Mouse (Mus musculus): ENCODE data around the gene Atg4c. TPM values are rescaled to one million over a fixed set of nuclear protein-coding genes. Genes with fewer than 3 reads are reported as not detected.

Gene Atg4c
- total RNA-seq, 2 experiments from 2014 or later = 37.1 to 39.8 TPM

GRCm38 (mm10) chr4:99235203-99235856 lies 41.6 kb downstream of the Atg4c start:
- intact Hi-C loops (cut with DNase I) = no loop called here
- peak; percentile 29 to 59 for DNase-seq (ENCODE audit: low spot score in 2 of 2)

DNA sequence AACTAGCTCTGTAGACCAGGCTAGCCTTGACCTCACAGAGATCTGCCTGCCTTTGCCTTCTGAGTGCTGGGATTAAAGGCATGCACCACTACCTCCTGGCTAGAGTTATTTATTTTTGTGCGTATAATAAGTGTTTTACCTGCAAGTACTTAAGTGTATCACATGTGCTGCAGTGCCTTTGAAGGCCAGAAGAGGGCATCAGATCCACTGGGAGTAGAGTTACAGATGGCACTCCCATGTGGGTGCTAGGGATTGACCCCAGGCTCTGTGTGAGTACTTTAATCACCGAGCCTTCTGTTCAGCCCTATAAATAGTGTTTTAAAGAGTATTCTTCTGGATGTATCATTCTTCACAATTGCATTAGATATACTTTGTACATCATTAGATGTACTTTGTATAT lies 44.6 kb downstream of the Atg4c start:
- DNase-seq (ENCODE audit: low spot score in 2 of 2) = no peak
- intact Hi-C loops (cut with DNase I) = no loop called here

DNA sequence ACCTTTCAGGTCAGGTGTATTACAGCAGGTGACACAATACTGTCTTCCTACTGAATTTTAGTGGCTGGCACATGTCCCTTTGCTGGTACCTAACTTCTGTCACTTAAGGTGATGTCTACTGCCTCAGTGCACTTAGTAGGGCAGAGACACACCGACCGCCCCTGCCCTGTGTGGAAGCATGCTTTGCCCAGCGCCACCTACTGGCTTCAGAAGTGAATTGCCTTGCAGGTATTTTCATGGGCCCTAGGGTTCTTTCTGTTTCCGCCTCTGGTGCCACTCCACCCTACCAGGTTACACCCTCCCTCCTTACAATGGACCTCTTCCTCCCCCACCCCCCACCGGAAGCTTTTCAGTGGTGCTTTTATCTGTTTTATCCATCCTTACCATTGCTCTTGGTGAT lies 47.9 kb downstream of the Atg4c start:
- intact Hi-C loops (cut with DNase I) = no loop called here
- DNase-seq (ENCODE audit: low spot score in 2 of 2) = no peak

DNA sequence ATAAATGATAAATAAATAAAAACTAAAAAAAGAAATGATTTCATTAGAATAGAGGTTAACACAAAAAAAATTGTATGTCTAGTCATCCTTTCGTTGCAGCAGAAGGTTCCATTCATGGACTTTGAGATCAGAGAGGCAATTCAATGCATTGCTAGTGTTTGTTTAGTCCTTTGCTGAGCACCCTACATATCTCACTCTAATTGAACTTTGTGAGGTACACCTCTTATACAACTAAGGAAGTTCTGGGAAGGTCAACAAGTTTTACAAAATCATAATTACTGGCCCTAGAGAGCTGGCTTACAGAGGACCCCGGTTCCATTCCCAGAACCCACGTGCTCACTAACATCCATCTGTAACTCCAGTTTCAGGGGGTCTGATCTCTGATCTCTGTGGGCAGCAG lies 55.6 kb downstream of the Atg4c start:
- intact Hi-C loops (cut with DNase I) = no loop called here

DNA sequence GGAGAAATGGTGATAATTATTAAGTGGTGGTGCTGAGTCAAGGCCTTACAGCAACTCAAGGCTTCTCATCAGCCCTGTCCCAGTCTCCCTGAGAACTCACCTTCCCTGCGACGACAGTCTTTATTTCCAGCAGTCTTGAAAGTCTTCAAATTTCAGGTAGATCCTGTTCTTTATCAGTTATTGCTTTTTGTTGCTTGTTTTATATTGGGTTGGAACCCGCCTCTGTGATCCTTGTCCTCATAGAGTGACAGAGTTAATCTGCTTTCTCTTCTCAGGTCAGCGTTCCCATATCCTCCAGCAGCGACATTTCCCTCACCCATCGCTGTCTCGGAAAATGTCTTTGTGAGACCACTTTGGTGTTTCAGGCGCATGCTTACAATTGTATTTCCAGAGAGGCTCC lies 56.1 kb downstream of the Atg4c start:
- no peak for DNase-seq (ENCODE audit: low spot score in 2 of 2)
- intact Hi-C loops (cut with DNase I) = no loop called here

More for the DNA sequence above, 55.6 kb downstream of the Atg4c start:
- no peak for DNase-seq (ENCODE audit: low spot score in 2 of 2)

DNA sequence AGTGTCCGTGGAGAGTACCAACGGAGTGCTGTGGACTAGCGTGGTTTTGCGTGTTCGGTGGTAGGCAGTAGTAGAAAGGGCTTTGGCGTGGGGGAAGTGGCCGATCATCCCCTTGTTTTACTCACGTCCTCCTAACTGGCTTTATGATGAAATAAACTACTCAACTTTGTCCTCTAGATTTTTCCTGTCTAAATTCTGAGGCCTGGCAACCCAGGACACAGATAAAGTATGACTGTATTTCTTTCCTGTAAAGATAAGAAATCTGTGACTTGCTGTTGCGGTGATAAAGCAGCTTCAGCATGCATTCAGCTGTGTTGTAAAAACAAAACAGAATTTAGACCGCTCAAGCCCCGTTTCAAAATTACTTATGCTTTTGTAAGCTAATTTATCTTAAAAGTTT lies 59.2 kb downstream of the Atg4c start:
- DNase-seq (ENCODE audit: low spot score in 2 of 2) = no peak
- intact Hi-C loops (cut with DNase I) = no loop called here

DNA sequence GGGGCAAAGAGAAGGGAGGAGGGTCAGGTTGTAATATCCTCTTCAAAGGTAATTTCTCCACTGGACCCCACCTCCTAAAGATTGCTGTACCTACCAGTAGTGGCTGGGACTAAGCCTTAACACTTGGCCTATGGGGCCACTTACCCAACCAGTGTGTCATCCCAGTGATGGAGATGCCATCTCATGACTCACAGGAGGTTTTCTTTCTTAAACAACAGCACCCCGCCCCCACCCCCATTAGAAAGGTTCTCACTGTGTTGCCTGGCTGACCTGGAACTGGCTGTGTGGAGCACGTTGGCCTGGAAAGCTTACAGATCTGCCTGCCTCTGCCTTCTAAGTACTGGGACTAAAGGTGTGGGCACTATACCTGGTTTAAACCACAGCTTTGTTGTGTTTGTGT lies 69.5 kb downstream of the Atg4c start:
- DNase-seq (ENCODE audit: low spot score in 2 of 2) = no peak
- intact Hi-C loops (cut with DNase I) = no loop called here

DNA sequence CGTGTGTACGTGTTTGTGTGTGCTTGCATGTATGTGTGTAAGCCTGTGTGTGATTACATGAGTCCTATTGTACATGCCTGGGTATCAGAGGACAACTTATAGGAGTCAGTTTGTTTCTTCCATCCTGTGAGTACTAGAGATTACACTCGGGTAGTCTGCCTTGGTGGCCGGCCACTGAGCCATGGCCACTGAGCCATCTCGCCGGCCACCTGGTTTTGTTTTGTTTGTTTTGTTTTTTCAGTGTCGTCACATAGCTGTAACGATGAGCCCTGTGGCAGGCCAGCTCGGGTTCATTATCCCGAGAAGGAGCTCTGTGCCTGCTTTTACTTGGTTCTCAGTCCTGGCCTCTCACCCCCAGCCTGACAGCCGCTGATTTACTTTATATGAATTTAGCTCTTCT lies 69.9 kb downstream of the Atg4c start:
- intact Hi-C loops (cut with DNase I) = no loop called here
- DNase-seq (ENCODE audit: low spot score in 2 of 2) = no peak

GRCm38 (mm10) chr4:99266843-99267445 lies 73.2 kb downstream of the Atg4c start:
- intact Hi-C loops (cut with DNase I) = no loop called here
- DNase-seq (ENCODE audit: low spot score in 2 of 2) = peak in 1 of 2 experiments; percentile 16

- intact Hi-C loops (cut with DNase I) = no loop called here
- no peak for DNase-seq (ENCODE audit: low spot score in 2 of 2)
Observed at GRCm38 (mm10) chr4:99272860-99273259, 79.1 kb downstream of the Atg4c start.

DNA sequence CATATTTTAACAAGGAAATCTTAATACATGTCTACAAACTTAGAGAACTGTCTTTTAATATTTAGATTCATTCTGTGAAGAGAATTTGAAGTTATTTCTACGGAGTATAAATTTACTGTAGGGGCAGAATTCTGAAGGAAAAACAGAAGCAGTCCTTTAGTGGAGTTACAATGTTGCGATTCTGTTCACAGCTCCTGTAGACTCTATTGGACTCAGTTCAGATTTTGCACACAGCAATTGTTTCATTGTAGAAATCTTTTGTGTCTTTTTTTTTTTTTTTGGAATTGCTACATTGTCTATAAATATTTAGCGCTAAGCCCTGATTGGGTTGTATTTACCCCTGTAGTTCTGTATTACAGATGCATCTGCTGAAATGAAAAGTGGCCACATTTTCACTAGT lies 79.7 kb downstream of the Atg4c start:
- intact Hi-C loops (cut with DNase I) = no loop called here
- DNase-seq (ENCODE audit: low spot score in 2 of 2) = no peak

- no peak for DNase-seq (ENCODE audit: low spot score in 2 of 2)
- intact Hi-C loops (cut with DNase I) = no loop called here
Observed at GRCm38 (mm10) chr4:99273979-99274378, 80.2 kb downstream of the Atg4c start.

- DNase-seq (ENCODE audit: low spot score in 2 of 2) = no peak
- intact Hi-C loops (cut with DNase I) = no loop called here
Observed at GRCm38 (mm10) chr4:99278876-99279275, 85.1 kb downstream of the Atg4c start.

DNA sequence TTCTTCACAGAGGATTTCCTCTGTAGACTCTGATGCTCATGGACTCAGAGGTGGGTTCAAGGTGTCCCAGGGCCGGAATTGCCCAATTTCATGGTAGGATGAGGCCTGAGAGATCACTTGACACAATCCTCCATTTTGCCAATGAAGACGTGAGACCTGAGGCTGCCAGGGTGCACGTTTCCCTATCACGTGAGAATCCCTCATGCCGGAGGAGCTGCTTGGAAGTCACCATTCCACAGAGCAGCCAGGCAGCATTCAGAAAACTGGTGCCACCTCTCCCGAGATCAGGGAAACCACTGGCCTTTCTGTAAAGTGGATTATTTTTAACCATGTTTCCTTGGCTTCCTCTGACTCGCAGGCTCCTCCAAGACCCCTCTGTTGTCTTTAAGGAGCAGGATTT lies 88.0 kb downstream of the Atg4c start:
- intact Hi-C loops (cut with DNase I) = no loop called here
- DNase-seq (ENCODE audit: low spot score in 2 of 2) = no peak

- intact Hi-C loops (cut with DNase I) = no loop called here
- DNase-seq (ENCODE audit: low spot score in 2 of 2) = no peak
Observed at GRCm38 (mm10) chr4:99289286-99289685, 95.6 kb downstream of the Atg4c start.

DNA sequence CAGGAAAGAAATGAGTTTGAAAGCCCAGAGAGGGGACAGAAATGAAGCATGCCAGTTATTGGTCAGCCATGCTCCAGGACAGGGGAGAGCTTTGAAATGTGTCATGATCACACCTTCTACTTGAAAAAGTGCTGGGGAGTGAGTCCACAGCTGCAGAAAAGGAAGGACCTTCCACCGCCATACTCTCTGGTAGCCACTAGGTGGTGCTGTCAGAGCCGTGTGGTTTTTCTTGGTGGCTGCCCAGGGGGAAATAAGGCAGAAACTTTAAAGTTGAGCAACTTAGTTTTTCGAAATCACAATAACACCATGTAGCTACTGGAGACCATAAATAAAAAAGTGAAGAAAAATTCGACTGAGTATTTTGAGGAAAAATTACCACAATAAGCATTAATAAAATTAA lies 104.9 kb downstream of the Atg4c start:
- DNase-seq (ENCODE audit: low spot score in 2 of 2) = peak; percentile 36 to 43
- intact Hi-C loops (cut with DNase I) = loop anchor here (5.0 kb wide), 1 partner anchor 79 kb away; no protein-coding TSS in a partner anchor

DNA sequence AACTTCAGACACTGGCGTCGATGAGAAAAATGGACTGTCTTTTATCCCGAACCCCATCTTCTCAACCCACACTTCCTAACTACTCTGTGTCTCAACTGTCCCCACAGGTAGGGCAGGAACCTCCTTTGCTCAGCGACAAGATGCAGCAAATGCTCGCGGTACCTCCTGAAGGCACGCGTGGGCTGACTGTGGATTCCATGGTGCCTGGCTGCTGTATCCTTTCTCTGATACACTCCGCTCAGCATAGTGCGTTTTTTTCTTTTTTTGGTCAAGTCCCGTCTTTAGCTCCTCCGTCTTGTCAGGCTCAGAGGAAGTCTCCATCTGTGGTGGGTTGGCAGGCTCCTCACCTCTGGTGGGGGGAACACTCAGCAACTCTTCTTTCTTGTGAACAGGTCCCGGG lies 111.1 kb downstream of the Atg4c start:
- intact Hi-C loops (cut with DNase I) = no loop called here
- peak in 1 of 2 experiments; percentile 26 for DNase-seq (ENCODE audit: low spot score in 2 of 2)

Other genes starting within 250 kb of the Atg4c start
- gene Angptl3, start 163.0 kb upstream of the Atg4c start, total RNA-seq (2021) = not detected
- 10 to 100 TPM; 40.2 to 42.7 TPM for gene Dock7, start 73.0 kb upstream of the Atg4c start, total RNA-seq (2021)
- gene Gm12689, start 102.0 kb downstream of the Atg4c start, total RNA-seq (2021) = 1 to 10 TPM in 1 of 2 experiments, under 1 TPM in 1; 0.25 to 1.6 TPM